Mouse (Mus musculus): Measurements from ENCODE around the gene B4galt7.

GRCm38 (mm10) chr13:55567949-55568348, 31.7 kb upstream of the B4galt7 start:
- TF ChIP-seq POLR2A (IDR thresholded peaks at IDR 0.05; ENCODE audit: control insufficient read depth, low read depth, low read length) (no peak), CTCF (IDR thresholded peaks at IDR 0.05; ENCODE audit: control insufficient read depth, insufficient read depth, insufficient replicate concordance, low read depth, low read length) (no peak)

Measured in testis, adult 2 months (tissue).